Mouse (Mus musculus) cerebellum, adult 8-10 months (tissue): ENCODE data around the gene Methig1.
"Not testable (repeated sequence)": the region's sequence is repeated elsewhere in the genome, so short reads cannot be mapped to it uniquely, and the experiment has no call there.

Source experiments
- DNase-seq: peaks from one replicate; pipeline ENCODE4 v3.0.0; 2022

Methig1 gene

GRCm38 (mm10) chr15:100352711-100353250, at the start of gene Methig1, which contains the start of gene Mettl7a2:
Gene Methig1, plus strand, starts transcription at chr15:100353149.
Gene Mettl7a2, plus strand, starts transcription at chr15:100353200.
- no peak for DNase-seq

- peak; percentile 22 for DNase-seq
These were observed 49.4 kb upstream of the Methig1 start for GRCm38 (mm10) chr15:100303428-100304018.

GRCm38 (mm10) chr15:100304019-100304991, 48.6 kb upstream of the Methig1 start, which contains the start of gene Mettl7a1:
Gene Mettl7a1, plus strand, starts transcription at chr15:100304140.
- DNase-seq = peak; percentile 83

GRCm38 (mm10) chr15:100306201-100306600, 46.7 kb upstream of the Methig1 start:
- DNase-seq = no peak

GRCm38 (mm10) chr15:100307438-100308096, 45.4 kb upstream of the Methig1 start:
- peak; percentile 38 for DNase-seq

GRCm38 (mm10) chr15:100312346-100312745, 40.6 kb upstream of the Methig1 start:
- DNase-seq = no peak

GRCm38 (mm10) chr15:100314448-100315145, 38.4 kb upstream of the Methig1 start:
- no peak for DNase-seq

GRCm38 (mm10) chr15:100318014-100318671, 34.8 kb upstream of the Methig1 start:
- not testable (repeated sequence) for DNase-seq

- DNase-seq = no peak
These were observed 33.1 kb upstream of the Methig1 start for GRCm38 (mm10) chr15:100319884-100320283.

GRCm38 (mm10) chr15:100320295-100320905, 32.5 kb upstream of the Methig1 start:
- DNase-seq = no peak

GRCm38 (mm10) chr15:100321134-100321533, 31.8 kb upstream of the Methig1 start:
- peak; percentile 49 for DNase-seq

GRCm38 (mm10) chr15:100324021-100324591, 28.8 kb upstream of the Methig1 start:
- no peak for DNase-seq

GRCm38 (mm10) chr15:100325235-100325634, 27.7 kb upstream of the Methig1 start:
- DNase-seq = no peak

- DNase-seq = not testable (repeated sequence)
These were observed 24.9 kb upstream of the Methig1 start for GRCm38 (mm10) chr15:100328089-100328488.

- DNase-seq = not testable (repeated sequence)
These were observed 23.6 kb upstream of the Methig1 start for GRCm38 (mm10) chr15:100329336-100329735.

GRCm38 (mm10) chr15:100330739-100331138, 22.2 kb upstream of the Methig1 start:
- DNase-seq = no peak

- not testable (repeated sequence) for DNase-seq
These were observed 20.6 kb upstream of the Methig1 start for GRCm38 (mm10) chr15:100332077-100332961.

- no peak for DNase-seq
These were observed 18.3 kb upstream of the Methig1 start, which contains the start of gene Mettl7a3 for GRCm38 (mm10) chr15:100334629-100335028. Gene Mettl7a3, plus strand, starts transcription at chr15:100334929.

- DNase-seq = not testable (repeated sequence)
These were observed 15.6 kb upstream of the Methig1 start for GRCm38 (mm10) chr15:100337328-100337727.

- DNase-seq = peak; percentile 52
These were observed 15.1 kb upstream of the Methig1 start for GRCm38 (mm10) chr15:100337847-100338246.
